Mouse (Mus musculus) megakaryocyte, embryonic 14.5 days (primary cell): ENCODE measurements at regions not wholly inside any gene's neighbourhood (a gene's known extent, or its start where the extent isn't known, plus 50 kb on each side); places are given as distances from the start of the nearest gene placed in this dataset.

Experiments used
- FLI1 ChIP-seq: IDR thresholded peaks from 2 replicates; pipeline ENCODE4 v1.6.1; 2012; ENCODE audit warnings: low read length, inconsistent platforms, mixed read lengths
- GATA1 ChIP-seq: IDR thresholded peaks from 3 replicates; pipeline ENCODE4 v1.6.1; 2012; ENCODE audit warnings: mixed read lengths, low read length, inconsistent platforms, borderline replicate concordance

DNA sequence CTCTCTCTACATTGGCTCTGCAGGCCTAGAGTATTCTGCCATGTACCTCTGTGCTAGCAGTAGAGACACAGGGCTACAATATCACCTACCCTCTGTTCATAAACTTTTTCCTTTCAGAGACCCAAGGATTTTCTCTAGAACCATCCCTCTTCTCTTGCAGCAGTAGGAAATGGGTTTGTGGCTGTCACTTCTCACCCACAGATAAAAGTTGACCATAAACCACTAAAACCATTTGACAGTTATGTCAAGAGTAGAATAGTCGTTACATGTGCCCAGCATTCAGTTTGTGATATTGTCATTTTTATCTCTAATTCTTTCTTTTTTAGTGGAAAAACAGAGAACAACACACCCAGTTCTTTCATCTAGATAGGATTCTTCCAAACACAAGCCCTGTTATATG, 128.2 kb upstream of the 2210010C04Rik start:
- peak; percentile 64; the same call in 1 of the 3 replicates for TF ChIP-seq GATA1
- TF ChIP-seq FLI1, result peak; percentile 9; the same call in 1 of the 2 replicates
